Mouse (Mus musculus): ENCODE data around the gene Ap2a2. TPM values are rescaled to one million over a fixed set of nuclear protein-coding genes. Genes with fewer than 3 reads are reported as not detected.

The Ap2a2 gene
- polyA plus RNA-seq, 1 experiment from 2014 or later: 72.4 TPM

DNA sequence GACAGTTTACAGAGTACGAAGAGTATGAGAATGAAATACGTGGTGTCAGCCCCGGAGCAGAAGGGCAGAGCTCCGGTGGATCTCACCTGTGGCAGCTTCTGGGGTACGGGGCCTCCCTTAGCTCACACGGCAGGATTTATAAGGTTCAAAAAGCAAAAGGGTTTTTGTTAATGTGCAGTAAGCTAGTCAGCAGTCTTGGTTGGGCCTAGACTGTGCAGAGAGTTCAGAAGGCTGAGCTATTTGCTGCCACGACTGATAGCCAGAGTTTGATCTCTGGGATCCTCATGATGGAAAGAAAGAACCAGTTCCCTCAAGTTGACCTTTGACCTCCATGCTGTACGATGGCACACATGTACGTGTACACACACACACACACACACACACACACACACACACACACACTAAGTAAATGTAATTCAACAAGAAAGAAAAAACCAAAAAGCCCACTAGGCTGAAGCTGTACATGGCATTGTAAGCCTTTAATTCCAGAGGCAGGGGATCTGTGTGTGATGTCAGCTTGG lies 7.4 kb downstream of the Ap2a2 start:
- WGBS: 88% methylated on average over 9 of the region's 9 CpGs
- Histone ChIP-seq H3K4me3 (ENCODE audit: low read depth, low read length) (no peak overlapping the region), H3K27ac (ENCODE audit: low read depth, low read length) (no peak overlapping the region), H3K9me3 (replicated peaks; ENCODE audit: control insufficient read depth, low read length) (no peaks in the 10 kb centered on the region), H3K27me3 (replicated peaks; ENCODE audit: control insufficient read depth, insufficient read depth, low read length) (no peaks in the 10 kb centered on the region), H3K4me1 (ENCODE audit: control insufficient read depth, insufficient read depth, low read length) (peaks cover 3% of the 10 kb centered on the region; the same call in 1 of the 2 replicates), H3K36me3 (ENCODE audit: control insufficient read depth, insufficient read depth, low read length) (peaks cover 8% of the 10 kb centered on the region; the same call in 1 of the 2 replicates), H3K9ac (ENCODE audit: low read length) (no peak overlapping the region), H3K4me2 (ENCODE audit: low read length) (no peak overlapping the region)
- no peak for DNase-seq (ENCODE audit: low spot score)
- ATAC-seq: no peak

DNA sequence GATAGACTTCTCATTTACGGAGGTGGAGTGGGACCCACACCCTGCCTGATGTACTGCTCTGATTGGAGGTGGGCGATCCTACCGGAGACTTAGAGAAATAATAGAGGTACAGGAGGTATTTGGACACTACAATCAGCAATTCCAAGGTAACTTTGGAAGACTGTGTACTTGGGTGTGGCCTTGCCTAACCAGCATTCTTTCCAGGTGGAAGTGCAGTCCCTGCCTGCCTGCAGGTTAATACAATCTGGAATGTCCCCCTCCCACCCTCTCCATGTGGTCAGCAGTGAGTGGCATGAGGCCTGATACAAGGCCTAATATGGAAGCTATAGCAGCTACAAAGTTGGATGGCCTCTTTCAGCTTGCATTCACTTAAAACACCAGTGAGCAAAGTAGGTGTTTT lies 7.9 kb downstream of the Ap2a2 start:
- 92% methylated on average over 3 of the region's 3 CpGs for whole genome bisulfite sequencing

DNA sequence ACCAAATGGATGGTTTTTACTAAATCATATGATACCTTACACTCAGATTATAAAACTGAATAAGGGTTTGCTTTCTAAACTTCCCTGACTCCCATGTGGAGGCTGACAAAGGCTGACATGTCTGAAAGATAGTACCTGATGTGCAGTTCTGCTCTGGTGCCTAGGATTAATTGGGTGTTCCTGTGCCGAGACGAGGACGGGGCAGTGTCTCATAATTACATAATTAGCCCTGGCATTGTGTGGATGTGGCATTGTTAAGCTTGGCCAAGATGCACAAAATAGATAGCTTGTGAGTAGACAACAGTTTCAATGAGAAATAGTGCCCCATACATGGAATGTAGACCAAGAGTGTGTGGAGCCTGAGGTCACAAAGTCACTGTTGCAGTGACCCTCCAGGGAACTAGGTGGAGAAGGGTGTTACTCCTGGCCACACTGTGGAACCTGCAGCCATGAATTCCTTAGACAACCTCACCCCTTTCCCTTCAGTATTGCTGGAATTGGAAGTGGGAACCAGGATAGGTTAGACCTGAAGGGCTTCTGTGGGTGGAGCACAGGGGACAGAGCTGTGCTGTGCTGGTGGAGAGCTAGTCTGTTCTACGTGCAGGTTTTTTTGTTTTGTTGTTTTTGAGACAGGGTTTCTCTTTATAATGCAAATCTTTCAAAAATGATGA lies 8.8 kb downstream of the Ap2a2 start:
- H3K27ac ChIP-seq (ENCODE audit: low read depth, low read length): no peak overlapping the region

More for the DNA sequence above, 7.9 kb downstream of the Ap2a2 start:
- Histone ChIP-seq H3K4me2 (ENCODE audit: low read length) (no peak overlapping the region), H3K36me3 (ENCODE audit: control insufficient read depth, insufficient read depth, low read length) (peaks cover 6% of the 10 kb centered on the region; the same call in 1 of the 2 replicates), H3K27ac (ENCODE audit: low read depth, low read length) (no peak overlapping the region), H3K9ac (ENCODE audit: low read length) (no peak overlapping the region), H3K27me3 (replicated peaks; ENCODE audit: control insufficient read depth, insufficient read depth, low read length) (no peaks in the 10 kb centered on the region), H3K9me3 (replicated peaks; ENCODE audit: control insufficient read depth, low read length) (no peaks in the 10 kb centered on the region), H3K4me3 (ENCODE audit: low read depth, low read length) (no peak overlapping the region), H3K4me1 (ENCODE audit: control insufficient read depth, insufficient read depth, low read length) (peaks cover 3% of the 10 kb centered on the region; the same call in 1 of the 2 replicates)
- DNase-seq (ENCODE audit: low spot score): no peak
- ATAC-seq: no peak

DNA sequence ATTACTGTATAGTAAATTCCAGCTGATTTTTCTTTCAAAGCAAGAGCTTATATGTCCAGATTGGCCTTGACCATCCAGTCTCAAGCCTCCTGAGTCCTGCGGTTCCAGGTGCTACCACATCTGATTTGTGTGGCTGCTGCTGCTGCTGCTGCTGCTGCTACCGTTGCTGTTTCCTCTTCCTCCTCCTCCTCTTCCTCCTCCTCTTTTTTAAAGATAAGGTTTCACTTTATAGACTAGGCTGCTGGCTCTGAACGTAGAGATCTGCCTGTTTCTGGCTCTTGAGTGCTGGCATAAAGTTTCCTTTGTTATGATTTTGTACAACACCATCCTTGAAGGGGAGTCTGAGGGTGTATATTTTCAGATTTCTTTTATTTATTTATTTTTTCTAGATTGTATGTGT lies 12.1 kb downstream of the Ap2a2 start:
- DNase-seq (ENCODE audit: low spot score) (no peak), ATAC-seq (no peak)
- H3K4me2 ChIP-seq (ENCODE audit: low read length): no peak overlapping the region
- H3K27me3 ChIP-seq (replicated peaks; ENCODE audit: control insufficient read depth, insufficient read depth, low read length): no peaks in the 10 kb centered on the region
- no peaks in the 10 kb centered on the region for H3K9me3 ChIP-seq (replicated peaks; ENCODE audit: control insufficient read depth, low read length)
- no peak overlapping the region for H3K9ac ChIP-seq (ENCODE audit: low read length)
- H3K4me1 ChIP-seq (ENCODE audit: control insufficient read depth, insufficient read depth, low read length): no peaks in the 10 kb centered on the region
- 90% methylated on average over 3 of the region's 3 CpGs for WGBS
- H3K4me3 ChIP-seq (ENCODE audit: low read depth, low read length): no peak overlapping the region
- H3K27ac ChIP-seq (ENCODE audit: low read depth, low read length): no peak overlapping the region
- no peaks in the 10 kb centered on the region for H3K36me3 ChIP-seq (ENCODE audit: control insufficient read depth, insufficient read depth, low read length)

More for the DNA sequence above, 8.8 kb downstream of the Ap2a2 start:
- Histone ChIP-seq H3K4me2 (ENCODE audit: low read length) (no peak overlapping the region), H3K27me3 (replicated peaks; ENCODE audit: control insufficient read depth, insufficient read depth, low read length) (no peaks in the 10 kb centered on the region), H3K9me3 (replicated peaks; ENCODE audit: control insufficient read depth, low read length) (no peaks in the 10 kb centered on the region), H3K4me1 (ENCODE audit: control insufficient read depth, insufficient read depth, low read length) (peaks cover 3% of the 10 kb centered on the region; the same call in 1 of the 2 replicates), H3K9ac (ENCODE audit: low read length) (no peak overlapping the region), H3K4me3 (ENCODE audit: low read depth, low read length) (no peak overlapping the region), H3K36me3 (ENCODE audit: control insufficient read depth, insufficient read depth, low read length) (no peaks in the 10 kb centered on the region)
- DNase-seq (ENCODE audit: low spot score): no peak
- ATAC-seq: no peak
- WGBS: 39% methylated on average over 4 of the region's 4 CpGs

DNA sequence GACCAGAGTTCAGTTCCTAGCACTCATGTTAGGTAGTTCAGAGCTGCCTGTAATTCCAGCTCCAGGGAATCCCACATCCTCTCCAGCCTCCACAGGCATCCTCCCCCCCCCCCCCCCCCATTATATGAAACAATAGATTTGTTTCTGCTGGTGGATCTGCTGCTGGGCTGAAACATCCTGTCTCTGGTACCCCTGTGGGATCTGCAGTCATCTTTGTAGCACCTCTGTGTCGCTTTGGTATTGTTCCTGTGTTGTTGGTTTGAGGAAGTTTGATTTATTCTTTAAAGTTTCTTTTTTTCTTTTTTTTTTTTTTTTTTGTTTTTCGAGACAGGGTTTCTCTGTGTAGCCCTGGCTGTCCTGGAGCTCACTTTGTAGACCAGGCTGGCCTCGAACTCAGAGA lies 13.5 kb downstream of the Ap2a2 start:
- no peaks in the 10 kb centered on the region for H3K36me3 ChIP-seq (ENCODE audit: control insufficient read depth, insufficient read depth, low read length)

DNA sequence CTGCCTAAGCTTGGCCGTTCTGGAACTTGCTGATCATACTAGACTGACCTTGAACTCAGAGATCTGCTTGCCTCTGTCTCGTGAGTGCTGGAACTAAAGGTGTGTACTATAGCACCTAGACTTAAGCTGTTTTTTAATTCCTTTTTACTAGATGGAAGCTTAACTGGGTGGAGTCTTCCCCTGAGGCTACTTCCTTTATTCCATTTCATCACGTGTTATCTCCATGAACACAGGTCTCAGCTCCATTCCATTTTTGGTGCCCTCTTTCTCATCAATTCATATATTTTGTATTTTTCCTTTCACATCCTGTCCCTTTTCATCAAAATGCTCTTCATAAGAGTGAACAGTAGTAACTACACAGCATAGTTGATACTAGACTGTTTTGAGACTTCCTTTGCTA lies 15.8 kb downstream of the Ap2a2 start:
- Histone ChIP-seq H3K9me3 (replicated peaks; ENCODE audit: control insufficient read depth, low read length) (no peaks in the 10 kb centered on the region), H3K4me1 (ENCODE audit: control insufficient read depth, insufficient read depth, low read length) (no peaks in the 10 kb centered on the region), H3K27me3 (replicated peaks; ENCODE audit: control insufficient read depth, insufficient read depth, low read length) (no peaks in the 10 kb centered on the region), H3K9ac (ENCODE audit: low read length) (no peak overlapping the region), H3K4me2 (ENCODE audit: low read length) (no peak overlapping the region), H3K4me3 (ENCODE audit: low read depth, low read length) (no peak overlapping the region), H3K36me3 (ENCODE audit: control insufficient read depth, insufficient read depth, low read length) (no peaks in the 10 kb centered on the region), H3K27ac (ENCODE audit: low read depth, low read length) (no peak overlapping the region)
- no peak for ATAC-seq
- 92% methylated on average over 3 of the region's 3 CpGs for WGBS
- no peak for DNase-seq (ENCODE audit: low spot score)

More for the DNA sequence above, 13.5 kb downstream of the Ap2a2 start:
- Histone ChIP-seq H3K27me3 (replicated peaks; ENCODE audit: control insufficient read depth, insufficient read depth, low read length) (no peaks in the 10 kb centered on the region), H3K27ac (ENCODE audit: low read depth, low read length) (no peak overlapping the region), H3K4me2 (ENCODE audit: low read length) (no peak overlapping the region), H3K9me3 (replicated peaks; ENCODE audit: control insufficient read depth, low read length) (no peaks in the 10 kb centered on the region), H3K4me3 (ENCODE audit: low read depth, low read length) (no peak overlapping the region), H3K4me1 (ENCODE audit: control insufficient read depth, insufficient read depth, low read length) (no peaks in the 10 kb centered on the region), H3K9ac (ENCODE audit: low read length) (no peak overlapping the region)
- ATAC-seq (no peak), DNase-seq (ENCODE audit: low spot score) (no peak)
- WGBS: 88% methylated on average over 2 of the region's 3 CpGs

DNA sequence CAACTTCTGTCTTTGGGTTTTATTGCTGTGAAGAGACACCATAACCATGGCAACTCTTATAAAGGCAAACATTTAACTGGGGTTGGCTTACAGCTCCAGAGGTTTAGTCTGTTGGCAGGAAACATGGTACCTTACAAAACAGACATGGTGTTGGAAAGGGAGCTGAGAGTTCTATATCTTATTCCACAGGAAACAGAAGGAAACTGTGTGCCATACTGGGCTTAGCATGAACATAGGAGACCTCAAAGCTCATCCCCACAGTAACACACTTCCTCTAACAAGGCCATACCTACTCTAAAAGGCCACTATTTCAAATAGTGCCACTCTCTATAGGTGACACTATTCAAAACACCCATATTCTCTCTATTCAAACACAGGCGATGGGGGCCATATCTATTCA lies 16.5 kb downstream of the Ap2a2 start:
- Histone ChIP-seq H3K36me3 (ENCODE audit: control insufficient read depth, insufficient read depth, low read length) (no peaks in the 10 kb centered on the region), H3K27me3 (replicated peaks; ENCODE audit: control insufficient read depth, insufficient read depth, low read length) (no peaks in the 10 kb centered on the region), H3K27ac (ENCODE audit: low read depth, low read length) (no peak overlapping the region), H3K4me2 (ENCODE audit: low read length) (no peak overlapping the region), H3K4me1 (ENCODE audit: control insufficient read depth, insufficient read depth, low read length) (no peaks in the 10 kb centered on the region), H3K9me3 (replicated peaks; ENCODE audit: control insufficient read depth, low read length) (no peaks in the 10 kb centered on the region), H3K9ac (ENCODE audit: low read length) (no peak overlapping the region), H3K4me3 (ENCODE audit: low read depth, low read length) (no peak overlapping the region)
- ATAC-seq (no peak), DNase-seq (ENCODE audit: low spot score) (no peak)
- WGBS: 97% methylated on average over 1 of the region's 1 CpGs

DNA sequence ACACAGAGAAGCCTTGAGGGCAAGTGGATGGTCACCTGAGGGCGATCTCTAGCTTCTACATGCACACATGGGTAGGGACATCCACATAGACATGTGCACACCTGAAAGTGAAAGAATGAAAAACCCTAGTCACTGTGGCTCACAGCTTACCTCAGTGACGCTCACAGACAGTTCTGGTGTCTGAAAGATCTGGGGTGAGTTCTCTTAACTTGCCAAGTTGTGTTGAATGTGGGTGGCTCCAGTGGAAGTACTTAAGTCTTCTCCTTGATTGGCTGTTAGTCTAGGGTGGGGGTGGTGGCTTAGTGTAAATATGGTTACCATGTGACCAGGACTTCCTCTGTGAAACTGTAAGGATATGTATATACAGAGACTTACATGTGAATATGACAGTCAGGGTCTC lies 17.0 kb downstream of the Ap2a2 start:
- no peak overlapping the region for H3K9ac ChIP-seq (ENCODE audit: low read length)
- H3K9me3 ChIP-seq (replicated peaks; ENCODE audit: control insufficient read depth, low read length): no peaks in the 10 kb centered on the region
- no peaks in the 10 kb centered on the region for H3K36me3 ChIP-seq (ENCODE audit: control insufficient read depth, insufficient read depth, low read length)
- H3K4me2 ChIP-seq (ENCODE audit: low read length): no peak overlapping the region
- H3K4me3 ChIP-seq (ENCODE audit: low read depth, low read length): no peak overlapping the region
- WGBS: 88% methylated on average over 2 of the region's 2 CpGs
- DNase-seq (ENCODE audit: low spot score) (no peak), ATAC-seq (no peak)
- H3K4me1 ChIP-seq (ENCODE audit: control insufficient read depth, insufficient read depth, low read length): no peaks in the 10 kb centered on the region
- no peaks in the 10 kb centered on the region for H3K27me3 ChIP-seq (replicated peaks; ENCODE audit: control insufficient read depth, insufficient read depth, low read length)
- H3K27ac ChIP-seq (ENCODE audit: low read depth, low read length): no peak overlapping the region

DNA sequence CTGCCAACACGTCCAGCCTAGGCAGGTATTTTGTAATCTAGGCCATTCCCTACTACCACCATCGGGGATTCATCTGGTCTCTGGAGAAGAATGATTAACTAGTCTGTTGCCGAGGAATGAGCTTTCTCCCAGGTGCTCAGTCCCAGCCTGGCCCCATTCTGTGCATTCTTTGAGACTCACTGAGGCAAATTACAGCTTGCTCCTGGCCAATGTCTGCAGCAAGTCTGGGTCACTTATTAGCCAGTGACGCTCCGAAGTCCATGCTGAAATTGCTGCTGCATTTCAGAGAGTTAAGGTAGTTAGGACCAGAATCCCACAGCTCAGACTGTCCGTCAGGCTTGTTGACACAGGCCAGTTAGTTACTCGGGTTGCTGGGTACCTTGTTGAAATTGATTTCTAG lies 19.4 kb downstream of the Ap2a2 start:
- Histone ChIP-seq H3K27ac (ENCODE audit: low read depth, low read length) (no peak overlapping the region), H3K27me3 (replicated peaks; ENCODE audit: control insufficient read depth, insufficient read depth, low read length) (no peaks in the 10 kb centered on the region), H3K36me3 (ENCODE audit: control insufficient read depth, insufficient read depth, low read length) (0 out of 2 replicates have a peak, but pooled peaks cover 3% of the 10 kb centered on the region), H3K9ac (ENCODE audit: low read length) (no peak overlapping the region), H3K4me3 (ENCODE audit: low read depth, low read length) (no peak overlapping the region), H3K9me3 (replicated peaks; ENCODE audit: control insufficient read depth, low read length) (no peaks in the 10 kb centered on the region), H3K4me2 (ENCODE audit: low read length) (no peak overlapping the region), H3K4me1 (ENCODE audit: control insufficient read depth, insufficient read depth, low read length) (no peaks in the 10 kb centered on the region)
- WGBS: 88% methylated on average over 7 of the region's 7 CpGs
- ATAC-seq: no peak
- DNase-seq (ENCODE audit: low spot score): no peak

All from forebrain, embryonic 14.5 days (tissue).